Mouse (Mus musculus): Measurements from ENCODE around the gene Fabp6. TPM values are rescaled to one million over a fixed set of nuclear protein-coding genes. Genes with fewer than 3 reads are reported as not detected.

Gene Fabp6
- polyA plus RNA-seq, 1 experiment from 2014 or later: not detected

- Histone ChIP-seq H3K4me3 (no peak overlapping the region), H3K4me1 (no peaks in the 10 kb centered on the region), H3K9me3 (replicated peaks) (no peaks in the 10 kb centered on the region), H3K36me3 (peaks cover 10% of the 10 kb centered on the region), H3K9ac (no peak overlapping the region), H3K27ac (no peak overlapping the region), H3K27me3 (replicated peaks) (no peaks in the 10 kb centered on the region), H3K4me2 (no peak overlapping the region)
- WGBS (ENCODE audit: insufficient replicate concordance): 81% methylated on average over 22 of the region's 22 CpGs
- ATAC-seq: no peak
Measured at GRCm38 (mm10) chr11:43585211-43586005, 15.9 kb downstream of the Fabp6 start.

DNA sequence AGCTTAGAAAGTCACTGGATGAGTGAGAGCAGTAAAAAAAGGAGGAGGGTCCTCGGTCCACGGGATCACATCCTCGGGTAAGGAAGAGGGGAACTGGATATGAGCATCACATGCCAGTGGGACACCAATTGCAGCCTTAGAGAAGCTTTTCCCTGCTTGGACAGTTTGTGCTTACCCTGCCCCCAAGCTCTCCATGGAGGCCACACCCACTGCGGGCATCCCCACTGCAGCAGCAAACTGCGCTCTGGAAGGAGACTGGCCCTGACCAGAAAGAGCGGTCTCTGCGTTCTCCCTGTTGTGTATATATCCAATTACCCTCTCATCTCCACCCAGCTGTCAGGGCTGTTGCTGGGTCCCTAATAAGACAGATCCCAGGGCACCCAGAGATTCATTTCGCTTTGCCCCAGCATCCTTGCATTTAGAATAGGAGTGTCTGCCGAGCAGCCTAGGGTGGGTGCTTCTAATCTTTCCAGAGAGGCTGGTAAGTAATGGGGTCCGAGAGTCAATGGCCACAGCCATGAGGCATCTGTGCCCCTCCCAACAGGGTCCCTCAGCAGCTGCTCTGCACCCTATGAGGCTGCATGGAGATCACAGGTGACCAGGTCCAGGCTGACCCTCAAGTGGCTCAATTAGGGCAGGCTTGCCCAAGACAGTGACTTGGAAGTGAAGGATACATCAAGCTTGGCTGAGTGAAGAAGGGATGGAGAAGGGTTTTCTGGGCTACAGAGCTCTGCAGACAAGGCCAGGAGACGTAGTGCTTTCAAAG lies 23.4 kb downstream of the Fabp6 start:
- Histone ChIP-seq H3K4me3 (no peak overlapping the region), H3K4me1 (peaks cover 15% of the 10 kb centered on the region), H3K27me3 (replicated peaks) (no peaks in the 10 kb centered on the region), H3K9ac (no peak overlapping the region), H3K4me2 (no peak overlapping the region), H3K27ac (no peak overlapping the region), H3K9me3 (replicated peaks) (no peaks in the 10 kb centered on the region), H3K36me3 (peaks cover 4% of the 10 kb centered on the region; the same call in 1 of the 2 replicates)
- WGBS (ENCODE audit: insufficient replicate concordance): 61% methylated on average over 11 of the region's 11 CpGs
- peak; percentile 21; the same call in 1 of the 2 replicates for ATAC-seq

GRCm38 (mm10) chr11:43575376-43576151 lies 25.8 kb downstream of the Fabp6 start:
- peak; percentile 51 for ATAC-seq
- Histone ChIP-seq H3K4me2 (peak overlapping the region; percentile 23; the same call in 1 of the 2 replicates), H3K4me3 (no peak overlapping the region), H3K9ac (no peak overlapping the region), H3K27ac (peak overlapping the region; percentile 41; the same call in 1 of the 2 replicates), H3K27me3 (replicated peaks) (no peaks in the 10 kb centered on the region), H3K36me3 (no peaks in the 10 kb centered on the region), H3K9me3 (replicated peaks) (no peaks in the 10 kb centered on the region), H3K4me1 (peaks cover 20% of the 10 kb centered on the region)
- WGBS (ENCODE audit: insufficient replicate concordance): 12% methylated on average over 9 of the region's 9 CpGs

- WGBS (ENCODE audit: insufficient replicate concordance): 14% methylated on average over 3 of the region's 3 CpGs
- no peak for ATAC-seq
- Histone ChIP-seq H3K4me1 (peaks cover 25% of the 10 kb centered on the region), H3K4me2 (peak overlapping the region; percentile 23; the same call in 1 of the 2 replicates), H3K27me3 (replicated peaks) (no peaks in the 10 kb centered on the region), H3K9ac (no peak overlapping the region), H3K4me3 (no peak overlapping the region), H3K27ac (0 out of 2 replicates have a peak overlapping the region, but pooled peaks have one; percentile 41), H3K9me3 (replicated peaks) (no peaks in the 10 kb centered on the region), H3K36me3 (no peaks in the 10 kb centered on the region)
Measured at GRCm38 (mm10) chr11:43575061-43575375, 26.3 kb downstream of the Fabp6 start.

- H3K9ac ChIP-seq: no peak overlapping the region
- H3K9me3 ChIP-seq (replicated peaks): no peaks in the 10 kb centered on the region
- no peak overlapping the region for H3K4me3 ChIP-seq
- H3K4me1 ChIP-seq: peaks cover 10% of the 10 kb centered on the region; the same call in 1 of the 2 replicates
- no peaks in the 10 kb centered on the region for H3K27me3 ChIP-seq (replicated peaks)
- peak; percentile 66 for ATAC-seq
- 35% methylated on average over 11 of the region's 11 CpGs for WGBS (ENCODE audit: insufficient replicate concordance)
- no peaks in the 10 kb centered on the region for H3K36me3 ChIP-seq
- H3K4me2 ChIP-seq: no peak overlapping the region
- H3K27ac ChIP-seq: peak overlapping the region; percentile 16; the same call in 1 of the 2 replicates
Measured at GRCm38 (mm10) chr11:43569595-43569994, 31.7 kb downstream of the Fabp6 start.

DNA sequence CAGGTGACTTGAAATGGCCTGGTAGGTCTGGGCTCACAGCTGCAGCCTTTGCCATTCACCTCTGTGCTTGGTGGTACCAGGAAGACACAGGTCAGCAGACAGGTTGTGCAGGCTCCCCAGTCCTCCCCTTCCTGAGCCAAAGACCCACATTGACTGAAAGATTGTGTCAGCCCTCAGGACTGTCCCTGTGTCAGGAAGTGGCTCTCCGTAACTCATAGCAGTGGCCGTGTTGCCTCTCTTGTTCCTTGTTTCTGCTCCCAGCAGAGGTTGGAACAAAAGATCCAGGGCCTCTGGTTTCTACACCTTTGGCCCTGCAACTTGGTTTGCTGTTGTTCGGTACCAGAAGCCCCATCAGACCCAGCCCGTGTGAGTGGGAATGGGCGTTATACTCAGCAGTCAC lies 32.2 kb downstream of the Fabp6 start:
- no peak overlapping the region for H3K4me2 ChIP-seq
- no peaks in the 10 kb centered on the region for H3K36me3 ChIP-seq
- H3K4me1 ChIP-seq: peaks cover 10% of the 10 kb centered on the region; the same call in 1 of the 2 replicates
- no peaks in the 10 kb centered on the region for H3K27me3 ChIP-seq (replicated peaks)
- ATAC-seq: no peak
- peak overlapping the region; percentile 16; the same call in 1 of the 2 replicates for H3K27ac ChIP-seq
- 43% methylated on average over 5 of the region's 5 CpGs for WGBS (ENCODE audit: insufficient replicate concordance)
- no peak overlapping the region for H3K4me3 ChIP-seq
- H3K9ac ChIP-seq: no peak overlapping the region
- H3K9me3 ChIP-seq (replicated peaks): no peaks in the 10 kb centered on the region

GRCm38 (mm10) chr11:43568263-43568662 lies 33.1 kb downstream of the Fabp6 start:
- H3K27me3 ChIP-seq (replicated peaks): no peaks in the 10 kb centered on the region
- no peak overlapping the region for H3K4me3 ChIP-seq
- H3K4me2 ChIP-seq: no peak overlapping the region
- peaks cover 12% of the 10 kb centered on the region; the same call in 1 of the 2 replicates for H3K4me1 ChIP-seq
- ATAC-seq: no peak
- H3K36me3 ChIP-seq: no peaks in the 10 kb centered on the region
- WGBS (ENCODE audit: insufficient replicate concordance): 20% methylated on average over 5 of the region's 5 CpGs
- H3K9me3 ChIP-seq (replicated peaks): no peaks in the 10 kb centered on the region
- no peak overlapping the region for H3K27ac ChIP-seq
- no peak overlapping the region for H3K9ac ChIP-seq

GRCm38 (mm10) chr11:43566696-43567095 lies 34.6 kb downstream of the Fabp6 start:
- H3K27ac ChIP-seq: no peak overlapping the region; the same call in 1 of the 2 replicates
- H3K4me3 ChIP-seq: no peak overlapping the region
- H3K27me3 ChIP-seq (replicated peaks): no peaks in the 10 kb centered on the region
- H3K36me3 ChIP-seq: no peaks in the 10 kb centered on the region
- no peaks in the 10 kb centered on the region for H3K9me3 ChIP-seq (replicated peaks)
- H3K4me1 ChIP-seq: peaks cover 13% of the 10 kb centered on the region; the same call in 1 of the 2 replicates
- WGBS (ENCODE audit: insufficient replicate concordance): 60% methylated on average over 5 of the region's 5 CpGs
- no peak overlapping the region for H3K9ac ChIP-seq
- no peak overlapping the region for H3K4me2 ChIP-seq
- ATAC-seq: no peak

DNA sequence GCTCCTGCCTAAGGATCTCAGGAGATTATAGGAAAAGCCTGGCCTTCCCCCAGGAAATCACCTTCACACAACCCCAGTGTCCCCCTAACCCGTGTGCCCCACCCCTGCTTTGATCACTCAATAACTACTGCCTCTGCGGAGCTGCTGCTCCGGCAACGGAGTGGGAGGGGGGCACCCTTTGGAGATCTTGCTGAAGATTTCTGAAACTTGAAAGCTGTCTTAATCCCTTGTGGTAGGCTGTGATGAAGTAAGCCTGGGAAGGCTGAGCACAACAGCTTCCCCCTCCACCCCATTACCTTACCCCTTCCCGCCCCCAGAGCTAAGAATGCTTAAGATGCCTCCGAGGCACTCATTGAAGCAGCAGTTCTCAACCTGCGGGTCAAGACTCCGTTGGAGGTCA lies 35.5 kb downstream of the Fabp6 start:
- H3K9ac ChIP-seq: no peak overlapping the region
- H3K27ac ChIP-seq: no peak overlapping the region
- ATAC-seq: no peak
- H3K36me3 ChIP-seq: no peaks in the 10 kb centered on the region
- H3K4me2 ChIP-seq: no peak overlapping the region
- H3K9me3 ChIP-seq (replicated peaks): no peaks in the 10 kb centered on the region
- H3K27me3 ChIP-seq (replicated peaks): no peaks in the 10 kb centered on the region
- peaks cover 13% of the 10 kb centered on the region; the same call in 1 of the 2 replicates for H3K4me1 ChIP-seq
- H3K4me3 ChIP-seq: no peak overlapping the region
- WGBS (ENCODE audit: insufficient replicate concordance): 45% methylated on average over 8 of the region's 8 CpGs

- Histone ChIP-seq H3K4me1 (peaks cover 9% of the 10 kb centered on the region; the same call in 1 of the 2 replicates), H3K27me3 (replicated peaks) (no peaks in the 10 kb centered on the region), H3K9ac (no peak overlapping the region), H3K27ac (no peak overlapping the region), H3K36me3 (no peaks in the 10 kb centered on the region), H3K9me3 (replicated peaks) (no peaks in the 10 kb centered on the region), H3K4me2 (no peak overlapping the region), H3K4me3 (no peak overlapping the region)
- no peak for ATAC-seq
- WGBS (ENCODE audit: insufficient replicate concordance): 56% methylated on average over 2 of the region's 2 CpGs
Measured at GRCm38 (mm10) chr11:43565414-43565813, 35.9 kb downstream of the Fabp6 start.

GRCm38 (mm10) chr11:43563654-43564244 lies 37.6 kb downstream of the Fabp6 start:
- no peak for ATAC-seq
- H3K27me3 ChIP-seq (replicated peaks): no peaks in the 10 kb centered on the region
- no peak overlapping the region for H3K9ac ChIP-seq
- H3K36me3 ChIP-seq: 0 out of 2 replicates have a peak, but pooled peaks cover 3% of the 10 kb centered on the region
- peak overlapping the region; percentile 13; the same call in 1 of the 2 replicates for H3K27ac ChIP-seq
- peaks cover 11% of the 10 kb centered on the region; the same call in 1 of the 2 replicates for H3K4me1 ChIP-seq
- H3K9me3 ChIP-seq (replicated peaks): no peaks in the 10 kb centered on the region
- WGBS (ENCODE audit: insufficient replicate concordance): 64% methylated on average over 10 of the region's 10 CpGs
- H3K4me2 ChIP-seq: no peak overlapping the region
- H3K4me3 ChIP-seq: no peak overlapping the region

Measured in liver, embryonic 12.5 days (tissue).